Mouse (Mus musculus) midbrain, embryonic 14.5 days (tissue): ENCODE measurements around the gene Vipas39. TPM values are rescaled to one million over a fixed set of nuclear protein-coding genes. Genes with fewer than 3 reads are reported as not detected.
"Not testable (repeated sequence)": the region's sequence is repeated elsewhere in the genome, so short reads cannot be mapped to it uniquely, and the experiment has no call there.

ENCODE experiments used
- ATAC-seq: fragments of 200-750 bp; cut with Nextera tagmentation; 2 replicates; pipeline ENCODE4 v1.8.0; 2017; ENCODE audit warnings: moderate number of reproducible peaks, moderate library complexity; ENCODE audit not compliant: low FRiP score, low TSS enrichment
- DNase-seq: peaks from one replicate; pipeline ENCODE4 v3.0.0-alpha.2; 2015
- H3K27ac ChIP-seq: fragments of 300-500 bp; sonication (generic); replicated peaks from 2 replicates; pipeline ENCODE4 v1.5.1; 2014; ENCODE audit warnings: mild to moderate bottlenecking, low read depth, low read length, moderate library complexity
- H3K27me3 ChIP-seq: fragments of 300-500 bp; sonication (generic); 2 replicates; pipeline ENCODE4 v1.6.1; 2014; ENCODE audit warnings: low read length, control low read depth, mixed read lengths; ENCODE audit not compliant: control insufficient read depth, insufficient read depth
- H3K36me3 ChIP-seq: fragments of 300-500 bp; sonication (generic); 2 replicates; pipeline ENCODE4 v1.6.1; 2014; ENCODE audit warnings: low read length, control low read depth; ENCODE audit not compliant: control insufficient read depth, insufficient read depth
- H3K4me1 ChIP-seq: fragments of 300-500 bp; sonication (generic); 2 replicates; pipeline ENCODE4 v1.6.1; 2014; ENCODE audit warnings: mild to moderate bottlenecking, antibody characterized with exemption, low read length, control low read depth; ENCODE audit not compliant: control insufficient read depth, insufficient read depth
- H3K4me2 ChIP-seq: fragments of 300-500 bp; sonication (generic); 2 replicates; pipeline ENCODE4 v1.6.1; 2014; ENCODE audit warnings: mild to moderate bottlenecking, low read length, moderate library complexity
- H3K4me3 ChIP-seq: fragments of 300-500 bp; sonication (generic); replicated peaks from 2 replicates; pipeline ENCODE4 v1.5.1; 2014; ENCODE audit warnings: low read depth, low read length
- H3K9ac ChIP-seq: fragments of 300-500 bp; sonication (generic); replicated peaks from 2 replicates; pipeline ENCODE4 v1.6.1; 2014; ENCODE audit warnings: mild to moderate bottlenecking, low read length, moderate library complexity
- H3K9me3 ChIP-seq: fragments of 300-500 bp; sonication (generic); 2 replicates; pipeline ENCODE4 v1.6.1; 2016; ENCODE audit warnings: low read length, control low read depth, mixed read lengths; ENCODE audit not compliant: control insufficient read depth
- WGBS: fragments of 180-500 bp; shearing (Covaris S2); extraction: QIAGEN DNeasy Blood & Tissue Kit; methylation state at CpG from one replicate; pipeline ENCODE4 v1.1.7; 2014; 5-methylcytosine and 5-hydroxymethylcytosine counted together
- polyA plus RNA-seq: library from polyadenylated mRNA; unstranded; fragments of >200 nt; fragmentation: Nextera tagmentation; extraction: Ambion mirVana; gene quantifications from 2 replicates; pipeline ENCODE4 v1.2.1, GENCODE M21; 2014

The Vipas39 gene
- polyA plus RNA-seq, 1 experiment from 2014 or later: 70.1 TPM

- Histone ChIP-seq H3K27me3 (no peaks in the 10 kb centered on the region), H3K36me3 (no peaks in the 10 kb centered on the region), H3K9ac (no peak overlapping the region), H3K27ac (no peak overlapping the region), H3K4me2 (no peak overlapping the region), H3K4me3 (no peak overlapping the region), H3K4me1 (no peaks in the 10 kb centered on the region), H3K9me3 (no peaks in the 10 kb centered on the region)
- DNase-seq (no peak), ATAC-seq (no peak)
Measured at GRCm38 (mm10) chr12:87217596-87217995, 48.5 kb downstream of the Vipas39 start.

DNA sequence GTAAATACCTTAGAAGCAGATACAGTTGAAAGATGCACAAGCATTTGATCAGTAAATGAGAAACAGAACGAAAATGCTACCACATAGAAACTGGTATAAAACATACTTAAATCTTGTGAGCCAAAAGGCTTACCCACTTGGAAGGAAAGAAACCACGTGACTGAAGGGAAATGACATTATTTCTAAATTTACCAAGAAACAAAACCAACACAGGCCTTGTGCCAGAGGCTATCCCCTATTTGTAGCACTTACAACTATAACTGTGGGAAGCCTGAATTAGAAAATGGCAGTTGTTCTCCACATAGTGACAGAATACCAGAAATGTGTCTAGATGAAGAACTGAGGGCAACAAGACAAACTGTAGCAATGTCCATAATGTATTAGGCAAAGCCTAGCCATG is 50.0 kb downstream of the Vipas39 start:
- Histone ChIP-seq H3K36me3 (no peaks in the 10 kb centered on the region), H3K27me3 (no peaks in the 10 kb centered on the region), H3K9ac (no peak overlapping the region), H3K4me3 (no peak overlapping the region), H3K4me2 (no peak overlapping the region), H3K27ac (no peak overlapping the region), H3K4me1 (no peaks in the 10 kb centered on the region), H3K9me3 (no peaks in the 10 kb centered on the region)
- DNase-seq (no peak), ATAC-seq (no peak)
- WGBS: 73% methylated on average over 2 of the region's 2 CpGs

GRCm38 (mm10) chr12:87212844-87213606 is 53.0 kb downstream of the Vipas39 start:
- WGBS: 66% methylated on average over 2 of the region's 2 CpGs
- DNase-seq: no peak
- no peak overlapping the region for H3K27ac ChIP-seq
- no peaks in the 10 kb centered on the region for H3K4me1 ChIP-seq
- no peak for ATAC-seq
- H3K9ac ChIP-seq: no peak overlapping the region
- H3K4me2 ChIP-seq: no peak overlapping the region
- no peaks in the 10 kb centered on the region for H3K9me3 ChIP-seq
- no peaks in the 10 kb centered on the region for H3K36me3 ChIP-seq
- H3K4me3 ChIP-seq: no peak overlapping the region
- no peaks in the 10 kb centered on the region for H3K27me3 ChIP-seq

DNA sequence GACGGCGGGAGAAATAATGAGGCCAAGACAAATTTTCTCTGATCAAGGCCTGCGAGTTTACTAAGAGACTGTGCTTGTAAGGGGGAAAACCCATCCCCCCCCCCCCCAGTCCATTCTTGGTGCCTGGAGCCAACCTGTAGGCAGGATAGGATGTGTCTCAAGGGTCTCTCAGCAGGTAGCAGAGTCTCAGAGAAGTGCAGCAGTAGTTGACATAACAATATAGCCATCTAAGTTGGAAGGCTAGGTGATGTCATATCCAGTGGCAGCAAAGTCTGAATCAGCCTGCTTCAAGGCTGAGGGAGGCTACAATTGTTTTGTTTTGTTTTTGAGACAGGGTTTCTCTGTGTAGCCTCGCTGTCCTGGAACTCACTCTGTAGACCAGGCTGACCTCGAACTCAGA is 60.3 kb downstream of the Vipas39 start:
- DNase-seq, H3K36me3 ChIP-seq, H3K4me1 ChIP-seq, H3K4me2 ChIP-seq, H3K27ac ChIP-seq, H3K9me3 ChIP-seq, H3K4me3 ChIP-seq, H3K9ac ChIP-seq, ATAC-seq, H3K27me3 ChIP-seq: not testable (repeated sequence)
- WGBS: 91% methylated on average over 5 of the region's 5 CpGs

DNA sequence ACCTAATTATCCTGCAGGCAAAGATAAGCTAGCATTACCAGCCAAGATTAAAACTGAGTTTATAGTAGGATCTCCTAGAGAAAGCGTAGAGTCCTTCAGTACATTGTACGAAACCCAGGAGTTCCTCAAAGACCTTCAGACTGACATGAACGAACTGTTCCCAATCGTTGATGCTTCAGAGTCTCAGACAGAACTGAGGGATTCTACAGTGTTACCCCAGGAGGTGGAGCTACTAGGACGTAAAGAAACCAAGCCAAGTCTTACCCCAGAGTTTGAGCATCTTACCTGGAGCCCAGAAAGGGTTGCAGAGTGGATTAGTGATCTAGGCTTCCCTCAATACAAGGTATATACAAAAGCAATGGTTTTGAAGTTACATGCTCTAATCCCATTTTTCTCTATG is 64.4 kb downstream of the Vipas39 start:
- Histone ChIP-seq H3K4me2 (no peak overlapping the region), H3K4me3 (no peak overlapping the region), H3K9me3 (no peaks in the 10 kb centered on the region), H3K27ac (no peak overlapping the region), H3K4me1 (peaks cover 9% of the 10 kb centered on the region), H3K36me3 (no peaks in the 10 kb centered on the region), H3K9ac (no peak overlapping the region), H3K27me3 (no peaks in the 10 kb centered on the region)
- DNase-seq: no peak
- ATAC-seq: no peak
- WGBS: 78% methylated on average over 5 of the region's 5 CpGs

DNA sequence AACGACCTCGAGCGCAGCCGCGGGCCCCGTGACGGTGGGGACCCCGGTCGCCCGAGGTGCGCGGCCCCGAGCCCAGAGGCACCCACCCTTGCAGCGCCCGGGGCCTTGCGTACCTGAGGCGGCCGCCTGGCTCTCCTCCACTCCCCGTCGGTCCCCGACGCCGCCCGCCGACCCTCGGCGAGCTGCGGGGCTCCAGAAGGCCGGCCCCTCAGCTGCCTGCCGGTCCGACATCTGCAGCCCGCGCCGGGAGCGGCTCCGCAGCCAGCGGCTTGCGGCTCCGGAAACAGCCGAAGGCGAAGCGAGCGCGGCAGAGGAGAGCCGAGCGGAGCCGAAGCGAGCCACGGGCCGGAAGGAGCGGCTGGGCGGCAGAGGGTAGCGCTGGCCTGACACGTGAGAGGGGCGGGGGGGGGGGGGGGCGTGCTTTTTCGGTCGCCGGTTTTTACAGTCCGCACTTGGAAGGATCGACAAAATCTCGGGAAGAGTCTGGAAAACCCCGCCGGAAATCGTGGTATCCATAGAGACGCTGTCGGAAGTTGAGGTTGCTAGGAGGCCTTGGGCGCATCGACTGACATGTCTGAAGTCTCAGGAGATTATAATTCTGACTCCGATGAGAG is 66.0 kb downstream of the Vipas39 start, which contains the start of gene Tmed8:
TSS of gene Tmed8 (minus strand) at position 482 of the 614 bp plus-strand sequence.
- Histone ChIP-seq H3K9ac (peak within 1 kb of the TSS; percentile 93), H3K36me3 (no peaks in the 10 kb centered on the region), H3K27ac (peak within 1 kb of the TSS; percentile 93), H3K9me3 (no peaks in the 10 kb centered on the region), H3K4me2 (peak within 1 kb of the TSS; percentile 80), H3K4me1 (peaks cover 9% of the 10 kb centered on the region), H3K4me3 (peak within 1 kb of the TSS; percentile 85), H3K27me3 (no peaks in the 10 kb centered on the region)
- under 1% methylated on average over 66 of the region's 70 CpGs for WGBS
- ATAC-seq (peak; percentile 94), DNase-seq (peak; percentile 93)

DNA sequence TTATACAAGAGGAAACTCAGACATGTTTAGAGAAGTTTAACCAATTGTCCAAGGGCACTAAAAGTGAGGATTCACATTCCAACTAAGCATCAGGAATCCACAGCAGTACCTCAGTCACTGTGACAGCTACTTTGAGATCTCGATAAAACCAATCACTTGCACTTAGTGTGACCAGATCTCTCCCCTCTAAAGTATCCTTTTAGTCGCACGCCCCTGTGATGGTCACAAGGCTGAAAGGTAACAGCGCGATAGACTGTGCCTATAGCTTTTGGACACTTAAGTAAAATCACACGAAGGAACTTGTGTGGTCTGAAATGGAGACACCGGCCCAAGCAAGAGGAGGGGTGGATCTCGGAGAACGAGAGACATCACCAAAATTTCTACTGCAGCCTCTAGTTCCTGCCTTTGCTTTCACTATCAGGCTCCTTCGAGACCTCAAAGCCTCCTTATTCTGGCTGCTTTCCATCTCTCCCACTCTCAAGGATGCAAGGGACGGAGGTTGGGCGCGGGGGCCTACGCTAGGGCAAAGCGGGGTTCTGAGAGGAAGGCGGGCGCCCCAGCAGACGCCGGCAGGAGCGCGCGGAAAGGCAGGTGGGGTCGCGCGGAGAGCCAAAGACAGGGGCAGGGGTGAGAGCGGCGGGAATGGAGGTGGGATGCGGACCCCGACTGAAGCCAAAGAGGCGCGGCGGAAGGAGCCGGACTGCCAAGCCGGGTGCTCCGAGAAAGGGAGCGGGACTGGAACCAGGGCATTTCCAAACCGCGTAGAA is 66.7 kb downstream of the Vipas39 start, which contains the start of gene Samd15:
TSS of gene Samd15 (plus strand) at position 518 of the 767 bp plus-strand sequence.
- DNase-seq (peak; percentile 72), ATAC-seq (peak; percentile 56)
- no peaks in the 10 kb centered on the region for H3K36me3 ChIP-seq
- H3K4me1 ChIP-seq: peaks cover 9% of the 10 kb centered on the region
- H3K4me3 ChIP-seq: peak within 1 kb of the TSS; percentile 85
- peak within 1 kb of the TSS; percentile 93 for H3K9ac ChIP-seq
- peak within 1 kb of the TSS; percentile 80 for H3K4me2 ChIP-seq
- H3K27ac ChIP-seq: peak within 1 kb of the TSS; percentile 93
- H3K9me3 ChIP-seq: no peaks in the 10 kb centered on the region
- no peaks in the 10 kb centered on the region for H3K27me3 ChIP-seq
- WGBS: 1% methylated on average over 37 of the region's 38 CpGs

GRCm38 (mm10) chr12:87198792-87199191 is 67.3 kb downstream of the Vipas39 start:
- Histone ChIP-seq H3K9ac (peak overlapping the region; percentile 93), H3K4me3 (peak overlapping the region; percentile 85), H3K4me2 (peak overlapping the region; percentile 80), H3K9me3 (no peaks in the 10 kb centered on the region), H3K4me1 (peaks cover 9% of the 10 kb centered on the region), H3K27ac (no peak overlapping the region), H3K36me3 (no peaks in the 10 kb centered on the region), H3K27me3 (no peaks in the 10 kb centered on the region)
- DNase-seq (no peak), ATAC-seq (no peak)
- WGBS: 42% methylated on average over 6 of the region's 6 CpGs
